Mouse (Mus musculus) liver, postnatal 0 days (tissue): ENCODE data around the gene Acsf2. TPM values are rescaled to one million over a fixed set of nuclear protein-coding genes. Genes with fewer than 3 reads are reported as not detected.

Experiments used
- ATAC-seq: fragments of 200-750 bp; cut with Nextera tagmentation; 2 replicates; pipeline ENCODE4 v1.8.0; 2017; ENCODE audit warnings: mild to moderate bottlenecking, moderate library complexity
- DNase-seq: peaks from one replicate; pipeline ENCODE4 v3.0.0-alpha.2; 2016
- H3K27ac ChIP-seq: fragments of 300-500 bp; sonication (generic); 2 replicates; pipeline ENCODE4 v1.5.1; 2014; ENCODE audit warnings: antibody characterized with exemption, moderate library complexity, mild to moderate bottlenecking, low read depth
- H3K27me3 ChIP-seq: fragments of 300-500 bp; sonication (generic); 2 replicates; pipeline ENCODE4 v1.6.1; 2014; ENCODE audit warnings: low read length, control low read depth, mixed read lengths; ENCODE audit not compliant: insufficient read depth
- H3K36me3 ChIP-seq: fragments of 300-500 bp; sonication (generic); replicated peaks from 2 replicates; pipeline ENCODE4 v1.6.1; 2014; ENCODE audit warnings: mild to moderate bottlenecking, control low read depth, low read length, moderate library complexity, mixed read lengths; ENCODE audit not compliant: insufficient read depth
- H3K4me1 ChIP-seq: fragments of 300-500 bp; sonication (generic); 2 replicates; pipeline ENCODE4 v1.6.1; 2014; ENCODE audit warnings: antibody characterized with exemption, mild to moderate bottlenecking, control low read depth; ENCODE audit not compliant: insufficient read depth
- H3K4me2 ChIP-seq: fragments of 300-500 bp; sonication (generic); 2 replicates; pipeline ENCODE4 v1.6.1; 2014; ENCODE audit warnings: low read depth, mild to moderate bottlenecking, low read length, moderate library complexity, mixed read lengths
- H3K4me3 ChIP-seq: fragments of 300-500 bp; sonication (generic); 2 replicates; pipeline ENCODE4 v1.5.1; 2014; ENCODE audit warnings: low read depth, low read length
- H3K9ac ChIP-seq: fragments of 300-500 bp; sonication (generic); replicated peaks from 2 replicates; pipeline ENCODE4 v1.6.1; 2014; ENCODE audit warnings: mild to moderate bottlenecking, moderate library complexity
- H3K9me3 ChIP-seq: fragments of 300-500 bp; sonication (generic); 2 replicates; pipeline ENCODE4 v1.6.1; 2016; ENCODE audit warnings: mild to moderate bottlenecking, control low read depth, low read length, mixed read lengths
- CTCF ChIP-seq: sonication (generic); IDR thresholded peaks from 2 replicates; pipeline ENCODE4 v1.5.1; 2016; ENCODE audit warnings: antibody characterized with exemption, low read depth
- EP300 ChIP-seq: IDR thresholded peaks from 2 replicates; pipeline ENCODE4 v1.6.1; 2016; ENCODE audit warnings: antibody characterized with exemption, low read depth, mild to moderate bottlenecking
- WGBS: fragments of 180-500 bp; shearing (Covaris S2); extraction: QIAGEN DNeasy Blood & Tissue Kit; methylation state at CpG from one replicate; pipeline ENCODE4 v1.1.7; 2014; ENCODE audit not compliant: insufficient replicate concordance; 5-methylcytosine and 5-hydroxymethylcytosine counted together
- polyA plus RNA-seq: library from polyadenylated mRNA; unstranded; fragments of >200 nt; fragmentation: Nextera tagmentation; extraction: Ambion mirVana; gene quantifications from 2 replicates; pipeline ENCODE4 v1.2.1, GENCODE M21; 2015

Acsf2 gene
- polyA plus RNA-seq, 1 experiment from 2014 or later, result 4.2 TPM

GRCm38 (mm10) chr11:94567326-94567725, 34.3 kb downstream of the Acsf2 start:
- no peak overlapping the region for H3K27ac ChIP-seq
- ATAC-seq, result no peak
- TF ChIP-seq EP300 (no peak), CTCF (no peak)
- 82% methylated on average over 7 of the region's 7 CpGs for WGBS
- DNase-seq, result no peak
- H3K4me1 ChIP-seq, result peaks cover 14% of the 10 kb centered on the region
- no peaks in the 10 kb centered on the region for H3K9me3 ChIP-seq
- H3K4me3 ChIP-seq, result no peak overlapping the region
- 0 out of 2 replicates have a peak, but pooled peaks cover 2% of the 10 kb centered on the region for H3K36me3 ChIP-seq
- no peak overlapping the region for H3K9ac ChIP-seq
- H3K4me2 ChIP-seq, result no peak overlapping the region
- H3K27me3 ChIP-seq, result no peaks in the 10 kb centered on the region

GRCm38 (mm10) chr11:94566534-94566933, 35.1 kb downstream of the Acsf2 start:
- Histone ChIP-seq H3K4me2 (no peak overlapping the region), H3K36me3 (0 out of 2 replicates have a peak, but pooled peaks cover 2% of the 10 kb centered on the region), H3K9me3 (no peaks in the 10 kb centered on the region), H3K4me3 (no peak overlapping the region), H3K27ac (no peak overlapping the region), H3K27me3 (no peaks in the 10 kb centered on the region), H3K9ac (no peak overlapping the region), H3K4me1 (peaks cover 14% of the 10 kb centered on the region)
- WGBS, result 46% methylated on average over 6 of the region's 6 CpGs
- DNase-seq (no peak), ATAC-seq (peak; percentile 68)
- TF ChIP-seq EP300 (no peak), CTCF (no peak)

GRCm38 (mm10) chr11:94565151-94565479, 36.6 kb downstream of the Acsf2 start:
- Histone ChIP-seq H3K36me3 (no peaks in the 10 kb centered on the region), H3K4me3 (no peak overlapping the region), H3K27me3 (no peaks in the 10 kb centered on the region), H3K4me2 (peak overlapping the region; percentile 64), H3K9ac (0 out of 2 replicates have a peak overlapping the region, but pooled peaks have one; percentile 13), H3K9me3 (no peaks in the 10 kb centered on the region), H3K4me1 (peaks cover 14% of the 10 kb centered on the region), H3K27ac (no peak overlapping the region)
- TF ChIP-seq EP300 (no peak), CTCF (peak; percentile 23)
- DNase-seq (peak; percentile 34), ATAC-seq (no peak)
- 26% methylated on average over 16 of the region's 16 CpGs for WGBS

- peaks cover 14% of the 10 kb centered on the region for H3K4me1 ChIP-seq
Measured at GRCm38 (mm10) chr11:94564437-94565150, 37.1 kb downstream of the Acsf2 start, which contains the start of gene Chad. Chad (plus strand) TSS chr11:94565047.

DNA sequence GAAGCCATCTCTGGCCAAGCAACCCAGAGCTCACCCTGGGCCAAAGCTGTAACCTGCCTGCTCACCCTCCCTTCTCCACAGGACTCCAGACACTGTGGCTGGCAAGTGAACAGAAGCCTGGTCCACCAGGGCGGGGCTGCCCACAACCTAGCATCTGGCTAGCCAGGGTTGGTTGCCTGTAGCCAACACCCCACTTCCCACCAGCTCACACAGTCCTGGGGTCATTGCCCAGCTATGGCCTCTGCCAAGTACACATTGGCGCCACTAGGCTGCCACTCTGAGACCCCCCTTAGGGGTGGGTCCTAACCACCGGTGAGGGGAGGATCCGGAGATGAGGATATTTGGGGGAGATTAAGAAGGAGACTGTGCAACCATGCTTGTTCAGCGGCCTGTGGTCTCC, 37.9 kb downstream of the Acsf2 start:
- TF ChIP-seq CTCF (no peak), EP300 (no peak)
- DNase-seq (no peak), ATAC-seq (peak; percentile 32)
- 29% methylated on average over 5 of the region's 5 CpGs for WGBS
- Histone ChIP-seq H3K4me3 (peak overlapping the region; percentile 25; the same call in 1 of the 2 replicates), H3K27me3 (no peaks in the 10 kb centered on the region), H3K27ac (no peak overlapping the region), H3K4me2 (peak overlapping the region; percentile 64), H3K9me3 (no peaks in the 10 kb centered on the region), H3K4me1 (peaks cover 14% of the 10 kb centered on the region), H3K36me3 (no peaks in the 10 kb centered on the region), H3K9ac (0 out of 2 replicates have a peak overlapping the region, but pooled peaks have one; percentile 13)

More at GRCm38 (mm10) chr11:94564437-94565150, 37.1 kb downstream of the Acsf2 start, which contains the start of gene Chad:
- ATAC-seq (peak; percentile 43), DNase-seq (peak; percentile 66)
- H3K9ac ChIP-seq, result 0 out of 2 replicates have a peak within 1 kb of the TSS, but pooled peaks have one; percentile 13
- peak; percentile 38 for TF ChIP-seq CTCF
- TF ChIP-seq EP300, result no peak
- no peak within 1 kb of the TSS for H3K27ac ChIP-seq
- H3K9me3 ChIP-seq, result no peaks in the 10 kb centered on the region
- H3K27me3 ChIP-seq, result no peaks in the 10 kb centered on the region
- WGBS, result 4% methylated on average over 31 of the region's 35 CpGs
- no peaks in the 10 kb centered on the region for H3K36me3 ChIP-seq
- peak within 1 kb of the TSS; percentile 25; the same call in 1 of the 2 replicates for H3K4me3 ChIP-seq
- H3K4me2 ChIP-seq, result peak within 1 kb of the TSS; percentile 64

- H3K9me3 ChIP-seq, result no peaks in the 10 kb centered on the region
Measured at GRCm38 (mm10) chr11:94563383-94563782, 38.3 kb downstream of the Acsf2 start.

More at GRCm38 (mm10) chr11:94563383-94563782, 38.3 kb downstream of the Acsf2 start:
- Histone ChIP-seq H3K9ac (no peak overlapping the region), H3K27ac (no peak overlapping the region), H3K4me3 (no peak overlapping the region), H3K27me3 (no peaks in the 10 kb centered on the region), H3K4me2 (no peak overlapping the region), H3K36me3 (no peaks in the 10 kb centered on the region), H3K4me1 (peaks cover 14% of the 10 kb centered on the region)
- no peak for DNase-seq
- no peak for ATAC-seq
- WGBS, result 79% methylated on average over 5 of the region's 5 CpGs
- TF ChIP-seq EP300, result no peak
- no peak for TF ChIP-seq CTCF
